Mouse (Mus musculus): Measurements from ENCODE around the gene Fa2h. TPM values are rescaled to one million over a fixed set of nuclear protein-coding genes. Genes with fewer than 3 reads are reported as not detected.

Gene Fa2h
- polyA plus RNA-seq (2012; rRNA removed): 0.80 and 1.3 TPM in 2 replicates

- peak within 1 kb of the TSS; percentile 33 for H3K4me3 ChIP-seq (replicated peaks; ENCODE audit: extremely low read depth, low read depth, low read length)
- peak; percentile 69 for DNase-seq
- TF ChIP-seq CTCF (IDR thresholded peaks at IDR 0.05; ENCODE audit: insufficient read depth, low read length): no peak
- TF ChIP-seq POLR2A (IDR thresholded peaks at IDR 0.05; ENCODE audit: borderline replicate concordance, extremely low read depth, low read depth, low read length): no peak
- 2% methylated on average over 69 of the region's 71 CpGs for WGBS
- no peaks in the 10 kb centered on the region for H3K4me1 ChIP-seq (ENCODE audit: control insufficient read depth, insufficient read depth, low read length)
Observed at GRCm38 (mm10) chr8:111393391-111394363, at the start of gene Fa2h. Fa2h (minus strand) TSS chr8:111393824.

- peak; percentile 53 for DNase-seq
- Histone ChIP-seq H3K4me3 (replicated peaks; ENCODE audit: extremely low read depth, low read depth, low read length) (no peak overlapping the region), H3K4me1 (ENCODE audit: control insufficient read depth, insufficient read depth, low read length) (peaks cover 3% of the 10 kb centered on the region; the same call in 1 of the 2 replicates)
- 14% methylated on average over 9 of the region's 9 CpGs for WGBS
- peak; percentile 37; the same call in 1 of the 2 replicates for TF ChIP-seq CTCF (IDR thresholded peaks at IDR 0.05; ENCODE audit: insufficient read depth, low read length)
- TF ChIP-seq POLR2A (IDR thresholded peaks at IDR 0.05; ENCODE audit: borderline replicate concordance, extremely low read depth, low read depth, low read length): no peak
Observed at GRCm38 (mm10) chr8:111439189-111439588, 45.6 kb upstream of the Fa2h start.

- Histone ChIP-seq H3K4me3 (replicated peaks; ENCODE audit: extremely low read depth, low read depth, low read length) (no peak overlapping the region), H3K4me1 (ENCODE audit: control insufficient read depth, insufficient read depth, low read length) (peaks cover 3% of the 10 kb centered on the region; the same call in 1 of the 2 replicates)
- DNase-seq: no peak
- WGBS: 50% methylated on average over 11 of the region's 11 CpGs
- TF ChIP-seq POLR2A (IDR thresholded peaks at IDR 0.05; ENCODE audit: borderline replicate concordance, extremely low read depth, low read depth, low read length) (no peak), CTCF (IDR thresholded peaks at IDR 0.05; ENCODE audit: insufficient read depth, low read length) (no peak)
Observed at GRCm38 (mm10) chr8:111435071-111435828, 41.6 kb upstream of the Fa2h start.

GRCm38 (mm10) chr8:111424646-111425045, 31.0 kb upstream of the Fa2h start:
- WGBS: 90% methylated on average over 9 of the region's 9 CpGs
- TF ChIP-seq POLR2A (IDR thresholded peaks at IDR 0.05; ENCODE audit: borderline replicate concordance, extremely low read depth, low read depth, low read length): no peak
- DNase-seq: no peak
- Histone ChIP-seq H3K4me1 (ENCODE audit: control insufficient read depth, insufficient read depth, low read length) (no peaks in the 10 kb centered on the region), H3K4me3 (replicated peaks; ENCODE audit: extremely low read depth, low read depth, low read length) (no peak overlapping the region)

GRCm38 (mm10) chr8:111424181-111424580, 30.6 kb upstream of the Fa2h start:
- TF ChIP-seq POLR2A (IDR thresholded peaks at IDR 0.05; ENCODE audit: borderline replicate concordance, extremely low read depth, low read depth, low read length): no peak
- no peak for TF ChIP-seq CTCF (IDR thresholded peaks at IDR 0.05; ENCODE audit: insufficient read depth, low read length)
- Histone ChIP-seq H3K4me3 (replicated peaks; ENCODE audit: extremely low read depth, low read depth, low read length) (no peak overlapping the region), H3K4me1 (ENCODE audit: control insufficient read depth, insufficient read depth, low read length) (no peaks in the 10 kb centered on the region)
- 83% methylated on average over 11 of the region's 11 CpGs for WGBS
- no peak for DNase-seq

- no peak for DNase-seq
- Histone ChIP-seq H3K4me3 (replicated peaks; ENCODE audit: extremely low read depth, low read depth, low read length) (no peak overlapping the region), H3K4me1 (ENCODE audit: control insufficient read depth, insufficient read depth, low read length) (no peaks in the 10 kb centered on the region)
- TF ChIP-seq CTCF (IDR thresholded peaks at IDR 0.05; ENCODE audit: insufficient read depth, low read length) (no peak), POLR2A (IDR thresholded peaks at IDR 0.05; ENCODE audit: borderline replicate concordance, extremely low read depth, low read depth, low read length) (no peak)
- 59% methylated on average over 2 of the region's 2 CpGs for WGBS
Observed at GRCm38 (mm10) chr8:111422614-111423013, 29.0 kb upstream of the Fa2h start.

GRCm38 (mm10) chr8:111419171-111419570, 25.5 kb upstream of the Fa2h start:
- no peak overlapping the region for H3K4me3 ChIP-seq (replicated peaks; ENCODE audit: extremely low read depth, low read depth, low read length)
- TF ChIP-seq POLR2A (IDR thresholded peaks at IDR 0.05; ENCODE audit: borderline replicate concordance, extremely low read depth, low read depth, low read length) (no peak), CTCF (IDR thresholded peaks at IDR 0.05; ENCODE audit: insufficient read depth, low read length) (no peak)
- H3K4me1 ChIP-seq (ENCODE audit: control insufficient read depth, insufficient read depth, low read length): no peaks in the 10 kb centered on the region
- 77% methylated on average over 3 of the region's 3 CpGs for WGBS
- DNase-seq: no peak

GRCm38 (mm10) chr8:111418601-111419000, 25.0 kb upstream of the Fa2h start:
- WGBS: 25% methylated on average over 9 of the region's 9 CpGs
- Histone ChIP-seq H3K4me1 (ENCODE audit: control insufficient read depth, insufficient read depth, low read length) (no peaks in the 10 kb centered on the region), H3K4me3 (replicated peaks; ENCODE audit: extremely low read depth, low read depth, low read length) (no peak overlapping the region)
- DNase-seq: peak; percentile 20
- peak; percentile 81 for TF ChIP-seq CTCF (IDR thresholded peaks at IDR 0.05; ENCODE audit: insufficient read depth, low read length)
- TF ChIP-seq POLR2A (IDR thresholded peaks at IDR 0.05; ENCODE audit: borderline replicate concordance, extremely low read depth, low read depth, low read length): no peak

GRCm38 (mm10) chr8:111417222-111417621, 23.6 kb upstream of the Fa2h start:
- no peak for DNase-seq
- no peaks in the 10 kb centered on the region for H3K4me1 ChIP-seq (ENCODE audit: control insufficient read depth, insufficient read depth, low read length)
- no peak overlapping the region for H3K4me3 ChIP-seq (replicated peaks; ENCODE audit: extremely low read depth, low read depth, low read length)
- 74% methylated on average over 10 of the region's 10 CpGs for WGBS
- TF ChIP-seq CTCF (IDR thresholded peaks at IDR 0.05; ENCODE audit: insufficient read depth, low read length): no peak
- TF ChIP-seq POLR2A (IDR thresholded peaks at IDR 0.05; ENCODE audit: borderline replicate concordance, extremely low read depth, low read depth, low read length): no peak

Measured in lung, adult 2 months (tissue).